Mouse (Mus musculus): ENCODE results near the gene Hoxd10. TPM values are rescaled to one million over a fixed set of nuclear protein-coding genes. Genes with fewer than 3 reads are reported as not detected.

Gene Hoxd10
- polyA plus RNA-seq, 1 experiment from 2014 or later: not detected

GRCm38 (mm10) chr2:74711721-74712621 lies 20.2 kb downstream of the Hoxd10 start, which contains the start of the genes Hoxd3 and Hoxd4:
Hoxd3 (plus strand) TSS chr2:74711927.
Hoxd4 (plus strand) TSS chr2:74711929.
- H3K36me3 ChIP-seq (ENCODE audit: control insufficient read depth, insufficient read depth): no peaks in the 10 kb centered on the region
- peaks cover 92% of the 10 kb centered on the region for H3K27me3 ChIP-seq (ENCODE audit: control insufficient read depth, insufficient read depth, low read length)
- H3K9me3 ChIP-seq (replicated peaks; ENCODE audit: control insufficient read depth, low read length): no peaks in the 10 kb centered on the region
- 1% methylated on average over 64 of the region's 65 CpGs for WGBS
- H3K4me2 ChIP-seq (ENCODE audit: low read depth, low read length): peak within 1 kb of the TSS; percentile 67
- no peak within 1 kb of the TSS for H3K27ac ChIP-seq (ENCODE audit: low read length)
- H3K4me1 ChIP-seq (ENCODE audit: control insufficient read depth, insufficient read depth, low read length): peaks cover 7% of the 10 kb centered on the region; the same call in 1 of the 2 replicates
- peak within 1 kb of the TSS; percentile 50 for H3K4me3 ChIP-seq (ENCODE audit: low read length)
- no peak for ATAC-seq (replicated peaks; ENCODE audit: extremely low read depth, insufficient read depth, low FRiP score)
- H3K9ac ChIP-seq (ENCODE audit: low read length): peak within 1 kb of the TSS; percentile 17; the same call in 1 of the 2 replicates

GRCm38 (mm10) chr2:74713239-74714150 lies 21.8 kb downstream of the Hoxd10 start:
- H3K4me1 ChIP-seq (ENCODE audit: control insufficient read depth, insufficient read depth, low read length): peaks cover 7% of the 10 kb centered on the region; the same call in 1 of the 2 replicates
- ATAC-seq (replicated peaks; ENCODE audit: extremely low read depth, insufficient read depth, low FRiP score): no peak
- no peaks in the 10 kb centered on the region for H3K9me3 ChIP-seq (replicated peaks; ENCODE audit: control insufficient read depth, low read length)
- no peak overlapping the region; the same call in 1 of the 2 replicates for H3K4me3 ChIP-seq (ENCODE audit: low read length)
- H3K9ac ChIP-seq (ENCODE audit: low read length): no peak overlapping the region
- no peak overlapping the region for H3K27ac ChIP-seq (ENCODE audit: low read length)
- WGBS: 10% methylated on average over 19 of the region's 19 CpGs
- H3K36me3 ChIP-seq (ENCODE audit: control insufficient read depth, insufficient read depth): no peaks in the 10 kb centered on the region
- H3K27me3 ChIP-seq (ENCODE audit: control insufficient read depth, insufficient read depth, low read length): peaks cover 91% of the 10 kb centered on the region
- no peak overlapping the region for H3K4me2 ChIP-seq (ENCODE audit: low read depth, low read length)

GRCm38 (mm10) chr2:74714156-74714789 lies 22.5 kb downstream of the Hoxd10 start:
- no peaks in the 10 kb centered on the region for H3K9me3 ChIP-seq (replicated peaks; ENCODE audit: control insufficient read depth, low read length)
- no peak overlapping the region for H3K9ac ChIP-seq (ENCODE audit: low read length)
- H3K27me3 ChIP-seq (ENCODE audit: control insufficient read depth, insufficient read depth, low read length): peaks cover 91% of the 10 kb centered on the region
- WGBS: 11% methylated on average over 18 of the region's 18 CpGs
- no peak overlapping the region; the same call in 1 of the 2 replicates for H3K4me3 ChIP-seq (ENCODE audit: low read length)
- no peak overlapping the region for H3K27ac ChIP-seq (ENCODE audit: low read length)
- ATAC-seq (replicated peaks; ENCODE audit: extremely low read depth, insufficient read depth, low FRiP score): no peak
- no peak overlapping the region for H3K4me2 ChIP-seq (ENCODE audit: low read depth, low read length)
- peaks cover 7% of the 10 kb centered on the region; the same call in 1 of the 2 replicates for H3K4me1 ChIP-seq (ENCODE audit: control insufficient read depth, insufficient read depth, low read length)
- no peaks in the 10 kb centered on the region for H3K36me3 ChIP-seq (ENCODE audit: control insufficient read depth, insufficient read depth)

GRCm38 (mm10) chr2:74714881-74715280 lies 23.2 kb downstream of the Hoxd10 start:
- H3K27ac ChIP-seq (ENCODE audit: low read length): no peak overlapping the region
- no peaks in the 10 kb centered on the region for H3K9me3 ChIP-seq (replicated peaks; ENCODE audit: control insufficient read depth, low read length)
- peaks cover 90% of the 10 kb centered on the region for H3K27me3 ChIP-seq (ENCODE audit: control insufficient read depth, insufficient read depth, low read length)
- H3K36me3 ChIP-seq (ENCODE audit: control insufficient read depth, insufficient read depth): no peaks in the 10 kb centered on the region
- peaks cover 7% of the 10 kb centered on the region; the same call in 1 of the 2 replicates for H3K4me1 ChIP-seq (ENCODE audit: control insufficient read depth, insufficient read depth, low read length)
- H3K4me2 ChIP-seq (ENCODE audit: low read depth, low read length): no peak overlapping the region
- under 1% methylated on average over 14 of the region's 14 CpGs for WGBS
- ATAC-seq (replicated peaks; ENCODE audit: extremely low read depth, insufficient read depth, low FRiP score): no peak
- no peak overlapping the region for H3K9ac ChIP-seq (ENCODE audit: low read length)
- no peak overlapping the region for H3K4me3 ChIP-seq (ENCODE audit: low read length)

- WGBS: 3% methylated on average over 26 of the region's 26 CpGs
- Histone ChIP-seq H3K27me3 (ENCODE audit: control insufficient read depth, insufficient read depth, low read length) (peaks cover 90% of the 10 kb centered on the region), H3K4me3 (ENCODE audit: low read length) (peak overlapping the region; percentile 15)
These were observed 23.9 kb downstream of the Hoxd10 start for GRCm38 (mm10) chr2:74715504-74716241.

GRCm38 (mm10) chr2:74720384-74720783 lies 28.7 kb downstream of the Hoxd10 start:
- H3K4me3 ChIP-seq (ENCODE audit: low read length): no peak overlapping the region
- no peak for ATAC-seq (replicated peaks; ENCODE audit: extremely low read depth, insufficient read depth, low FRiP score)
- no peak overlapping the region for H3K4me2 ChIP-seq (ENCODE audit: low read depth, low read length)
- no peak overlapping the region for H3K9ac ChIP-seq (ENCODE audit: low read length)
- H3K4me1 ChIP-seq (ENCODE audit: control insufficient read depth, insufficient read depth, low read length): no peaks in the 10 kb centered on the region
- H3K27me3 ChIP-seq (ENCODE audit: control insufficient read depth, insufficient read depth, low read length): peaks cover 94% of the 10 kb centered on the region
- H3K27ac ChIP-seq (ENCODE audit: low read length): no peak overlapping the region
- 12% methylated on average over 2 of the region's 2 CpGs for WGBS
- H3K9me3 ChIP-seq (replicated peaks; ENCODE audit: control insufficient read depth, low read length): no peaks in the 10 kb centered on the region
- H3K36me3 ChIP-seq (ENCODE audit: control insufficient read depth, insufficient read depth): no peaks in the 10 kb centered on the region

More at GRCm38 (mm10) chr2:74715504-74716241, 23.9 kb downstream of the Hoxd10 start:
- no peak overlapping the region for H3K9ac ChIP-seq (ENCODE audit: low read length)
- peak; percentile 76; the same call in 1 of the 2 replicates for ATAC-seq (replicated peaks; ENCODE audit: extremely low read depth, insufficient read depth, low FRiP score)
- H3K4me2 ChIP-seq (ENCODE audit: low read depth, low read length): peak overlapping the region; percentile 35
- H3K36me3 ChIP-seq (ENCODE audit: control insufficient read depth, insufficient read depth): no peaks in the 10 kb centered on the region
- H3K27ac ChIP-seq (ENCODE audit: low read length): no peak overlapping the region
- H3K4me1 ChIP-seq (ENCODE audit: control insufficient read depth, insufficient read depth, low read length): peaks cover 7% of the 10 kb centered on the region; the same call in 1 of the 2 replicates
- H3K9me3 ChIP-seq (replicated peaks; ENCODE audit: control insufficient read depth, low read length): no peaks in the 10 kb centered on the region

- no peaks in the 10 kb centered on the region for H3K9me3 ChIP-seq (replicated peaks; ENCODE audit: control insufficient read depth, low read length)
- 13% methylated on average over 5 of the region's 5 CpGs for WGBS
- H3K9ac ChIP-seq (ENCODE audit: low read length): no peak overlapping the region
- H3K27me3 ChIP-seq (ENCODE audit: control insufficient read depth, insufficient read depth, low read length): peaks cover 97% of the 10 kb centered on the region
- no peak overlapping the region for H3K27ac ChIP-seq (ENCODE audit: low read length)
- no peak overlapping the region for H3K4me3 ChIP-seq (ENCODE audit: low read length)
- no peaks in the 10 kb centered on the region for H3K36me3 ChIP-seq (ENCODE audit: control insufficient read depth, insufficient read depth)
- no peaks in the 10 kb centered on the region for H3K4me1 ChIP-seq (ENCODE audit: control insufficient read depth, insufficient read depth, low read length)
- H3K4me2 ChIP-seq (ENCODE audit: low read depth, low read length): no peak overlapping the region
- no peak for ATAC-seq (replicated peaks; ENCODE audit: extremely low read depth, insufficient read depth, low FRiP score)
These were observed 29.3 kb downstream of the Hoxd10 start for GRCm38 (mm10) chr2:74720955-74721491.

- H3K9ac ChIP-seq (ENCODE audit: low read length): no peak overlapping the region
- no peaks in the 10 kb centered on the region for H3K9me3 ChIP-seq (replicated peaks; ENCODE audit: control insufficient read depth, low read length)
- H3K4me3 ChIP-seq (ENCODE audit: low read length): no peak overlapping the region
- H3K4me2 ChIP-seq (ENCODE audit: low read depth, low read length): no peak overlapping the region
- WGBS: 14% methylated on average over 6 of the region's 6 CpGs
- no peak for ATAC-seq (replicated peaks; ENCODE audit: extremely low read depth, insufficient read depth, low FRiP score)
- H3K4me1 ChIP-seq (ENCODE audit: control insufficient read depth, insufficient read depth, low read length): no peaks in the 10 kb centered on the region
- peaks cover 97% of the 10 kb centered on the region for H3K27me3 ChIP-seq (ENCODE audit: control insufficient read depth, insufficient read depth, low read length)
- no peaks in the 10 kb centered on the region for H3K36me3 ChIP-seq (ENCODE audit: control insufficient read depth, insufficient read depth)
- H3K27ac ChIP-seq (ENCODE audit: low read length): no peak overlapping the region
These were observed 30.2 kb downstream of the Hoxd10 start for GRCm38 (mm10) chr2:74721882-74722281.

Measured in heart, embryonic 16.5 days (tissue).